Mouse (Mus musculus) lung, embryonic 16.5 days (tissue): ENCODE results near the gene St6galnac6. TPM values are rescaled to one million over a fixed set of nuclear protein-coding genes. Genes with fewer than 3 reads are reported as not detected.

Experiments used
- ATAC-seq: fragments of 200-750 bp; cut with Nextera tagmentation; 2 replicates; pipeline ENCODE4 v1.8.0; 2017; ENCODE audit warnings: low read depth, mild to moderate bottlenecking, moderate library complexity
- H3K27ac ChIP-seq: fragments of 300-500 bp; sonication (generic); 2 replicates; pipeline ENCODE4 v1.5.1; 2014; ENCODE audit warnings: mild to moderate bottlenecking, control low read depth, low read length
- H3K27me3 ChIP-seq: fragments of 300-500 bp; sonication (generic); 2 replicates; pipeline ENCODE4 v1.6.1; 2014; ENCODE audit warnings: low read depth, low read length, mixed read lengths; ENCODE audit not compliant: control insufficient read depth, insufficient read depth
- H3K36me3 ChIP-seq: fragments of 300-500 bp; sonication (generic); 2 replicates; pipeline ENCODE4 v1.6.1; 2014; ENCODE audit warnings: low read length; ENCODE audit not compliant: control insufficient read depth, insufficient read depth
- H3K4me1 ChIP-seq: fragments of 300-500 bp; sonication (generic); replicated peaks from 2 replicates; pipeline ENCODE4 v1.6.1; 2014; ENCODE audit warnings: low read length, mixed read lengths; ENCODE audit not compliant: control insufficient read depth, insufficient read depth
- H3K4me2 ChIP-seq: fragments of 300-500 bp; sonication (generic); 2 replicates; pipeline ENCODE4 v1.6.1; 2014; ENCODE audit warnings: low read depth, low read length, control low read depth
- H3K4me3 ChIP-seq: fragments of 300-500 bp; sonication (generic); 2 replicates; pipeline ENCODE4 v1.5.1; 2014; ENCODE audit warnings: mild to moderate bottlenecking, low read length, control low read depth
- H3K9ac ChIP-seq: fragments of 300-500 bp; sonication (generic); 2 replicates; pipeline ENCODE4 v1.6.1; 2014; ENCODE audit warnings: low read length, control low read depth
- H3K9me3 ChIP-seq: fragments of 300-500 bp; sonication (generic); 2 replicates; pipeline ENCODE4 v1.6.1; 2016; ENCODE audit warnings: low read length; ENCODE audit not compliant: control insufficient read depth
- WGBS: fragments of 180-500 bp; shearing (Covaris S2); extraction: QIAGEN DNeasy Blood & Tissue Kit; methylation state at CpG from one replicate; pipeline ENCODE4 v1.1.7; 2014; 5-methylcytosine and 5-hydroxymethylcytosine counted together
- polyA plus RNA-seq: library from polyadenylated mRNA; unstranded; fragments of >200 nt; fragmentation: Nextera tagmentation; extraction: Ambion mirVana; gene quantifications from 2 replicates; pipeline ENCODE4 v1.2.1, GENCODE M21; 2015

St6galnac6 gene
- polyA plus RNA-seq, 1 experiment from 2014 or later = 25.4 TPM

DNA sequence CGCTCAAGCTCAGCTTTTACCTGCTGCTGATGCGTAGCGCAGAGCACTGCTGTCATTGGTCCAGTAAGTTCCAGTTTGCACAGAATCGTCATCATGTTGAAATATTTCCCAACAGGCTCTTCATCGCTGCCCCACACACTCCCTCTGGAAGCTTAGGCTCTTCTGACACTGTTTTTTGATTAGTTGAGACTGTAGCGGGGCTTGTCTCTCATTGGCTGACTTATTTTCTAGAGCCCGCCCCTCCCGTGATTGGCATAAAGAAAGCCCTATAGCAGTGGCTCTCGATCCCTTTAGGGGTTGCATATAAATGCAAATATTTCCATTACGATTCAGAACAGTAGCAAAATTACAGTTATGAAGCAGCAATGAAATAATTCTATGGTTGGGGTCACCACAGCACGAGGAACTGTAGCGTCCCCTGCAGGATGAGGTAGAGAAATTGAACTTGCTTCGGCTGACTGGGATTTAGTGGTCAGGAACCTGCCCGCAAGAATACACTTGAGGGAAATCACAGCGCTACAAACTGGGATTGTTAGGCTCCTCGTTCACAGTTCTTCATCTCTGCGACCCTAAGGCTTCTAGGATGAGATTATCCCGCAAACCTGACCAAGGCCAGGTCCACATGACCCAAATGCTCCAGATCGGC is 17.9 kb upstream of the St6galnac6 start:
- peak overlapping the region; percentile 35 for H3K4me3 ChIP-seq
- H3K4me2 ChIP-seq = peak overlapping the region; percentile 34
- peak; percentile 66 for ATAC-seq

DNA sequence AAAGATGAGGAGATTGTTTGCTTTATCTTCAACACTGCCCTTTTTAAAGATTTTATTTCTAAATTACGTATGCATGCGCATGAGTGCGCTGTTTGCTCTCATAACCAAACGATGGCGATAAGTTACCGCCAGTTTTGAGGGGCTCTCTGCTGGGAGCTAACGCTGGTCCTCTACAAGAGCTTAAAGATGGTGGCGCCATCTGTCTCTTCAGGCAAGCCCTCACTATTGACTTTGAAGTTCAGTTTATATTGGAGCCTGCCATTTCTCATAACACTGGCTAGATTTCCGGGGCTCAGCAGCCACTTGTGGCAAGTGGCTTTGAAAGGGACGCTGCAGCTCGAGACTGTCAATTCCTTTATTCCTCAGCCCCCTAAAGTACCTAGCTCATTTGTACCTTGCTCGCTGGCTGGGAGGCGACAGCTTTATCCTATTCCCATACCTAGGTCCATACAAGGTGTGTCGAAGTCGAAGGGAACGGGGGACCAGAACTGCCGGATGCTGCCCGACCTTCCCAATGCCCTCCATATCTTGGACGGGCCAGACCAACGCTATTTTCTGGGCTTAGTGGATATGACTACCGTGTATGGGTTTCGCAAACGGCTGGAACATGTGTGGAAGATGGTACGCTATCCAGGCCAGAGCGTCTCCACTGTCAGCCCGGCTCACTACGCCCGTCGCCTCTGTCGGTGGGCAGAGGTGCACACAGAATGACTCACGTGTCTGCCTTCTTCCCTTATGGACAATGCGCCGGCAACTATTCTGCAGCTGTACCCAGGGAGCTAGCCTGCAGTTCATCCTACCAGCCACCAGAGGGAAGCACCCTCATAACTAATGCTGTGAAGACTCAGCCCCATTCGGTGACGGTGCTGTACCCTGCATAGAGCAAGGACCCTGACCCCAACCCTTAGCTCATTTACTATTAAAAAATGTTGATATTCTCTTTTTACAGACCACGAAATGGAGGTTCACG is 16.4 kb upstream of the St6galnac6 start:
- Histone ChIP-seq H3K36me3 (no peaks in the 10 kb centered on the region), H3K27ac (no peak overlapping the region), H3K9me3 (no peaks in the 10 kb centered on the region), H3K4me2 (peak overlapping the region; percentile 69), H3K4me3 (peak overlapping the region; percentile 38), H3K27me3 (peaks cover 13% of the 10 kb centered on the region; the same call in 1 of the 2 replicates), H3K9ac (peak overlapping the region; percentile 27), H3K4me1 (peaks cover 21% of the 10 kb centered on the region)
- peak; percentile 61 for ATAC-seq
- 10% methylated on average over 37 of the region's 37 CpGs for WGBS

More for the DNA sequence above, 17.9 kb upstream of the St6galnac6 start:
- H3K27me3 ChIP-seq = peaks cover 18% of the 10 kb centered on the region; the same call in 1 of the 2 replicates
- no peaks in the 10 kb centered on the region for H3K36me3 ChIP-seq
- no peaks in the 10 kb centered on the region for H3K9me3 ChIP-seq
- peaks cover 10% of the 10 kb centered on the region; the same call in 1 of the 2 replicates for H3K4me1 ChIP-seq
- no peak overlapping the region for H3K27ac ChIP-seq
- WGBS = 39% methylated on average over 19 of the region's 19 CpGs
- no peak overlapping the region for H3K9ac ChIP-seq

DNA sequence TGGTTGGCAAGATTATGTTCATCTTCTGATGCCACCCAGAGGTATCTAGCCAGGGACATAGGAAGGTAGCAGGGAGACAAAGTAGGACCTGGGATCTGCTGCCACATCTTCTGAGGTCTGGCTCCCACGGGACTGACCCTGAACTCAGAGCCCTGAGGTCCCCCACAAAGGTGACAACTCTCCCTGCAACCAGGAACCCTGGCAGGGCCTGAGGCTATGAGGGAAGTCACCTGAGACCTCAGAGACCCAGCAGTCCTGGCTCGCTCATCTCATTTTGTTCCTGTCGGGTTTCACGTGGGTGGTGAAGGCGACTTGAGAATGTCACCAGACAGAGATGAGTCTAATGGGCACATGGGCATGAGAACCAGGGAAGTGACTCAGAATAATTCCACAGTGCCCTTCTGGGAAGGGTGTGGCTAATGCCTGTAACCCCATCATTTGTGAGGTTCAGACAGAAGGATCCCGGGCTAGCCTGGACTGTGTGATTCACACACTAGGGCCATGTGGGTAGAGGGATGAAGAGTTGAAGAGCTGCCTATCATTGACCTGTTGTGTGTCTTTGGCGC is 14.3 kb upstream of the St6galnac6 start:
- H3K27me3 ChIP-seq = no peaks in the 10 kb centered on the region
- no peaks in the 10 kb centered on the region for H3K9me3 ChIP-seq
- 79% methylated on average over 7 of the region's 7 CpGs for WGBS
- no peak overlapping the region for H3K4me2 ChIP-seq
- no peak overlapping the region for H3K4me3 ChIP-seq
- no peaks in the 10 kb centered on the region for H3K36me3 ChIP-seq
- no peak overlapping the region for H3K9ac ChIP-seq
- no peak for ATAC-seq
- H3K27ac ChIP-seq = no peak overlapping the region
- peaks cover 32% of the 10 kb centered on the region for H3K4me1 ChIP-seq

DNA sequence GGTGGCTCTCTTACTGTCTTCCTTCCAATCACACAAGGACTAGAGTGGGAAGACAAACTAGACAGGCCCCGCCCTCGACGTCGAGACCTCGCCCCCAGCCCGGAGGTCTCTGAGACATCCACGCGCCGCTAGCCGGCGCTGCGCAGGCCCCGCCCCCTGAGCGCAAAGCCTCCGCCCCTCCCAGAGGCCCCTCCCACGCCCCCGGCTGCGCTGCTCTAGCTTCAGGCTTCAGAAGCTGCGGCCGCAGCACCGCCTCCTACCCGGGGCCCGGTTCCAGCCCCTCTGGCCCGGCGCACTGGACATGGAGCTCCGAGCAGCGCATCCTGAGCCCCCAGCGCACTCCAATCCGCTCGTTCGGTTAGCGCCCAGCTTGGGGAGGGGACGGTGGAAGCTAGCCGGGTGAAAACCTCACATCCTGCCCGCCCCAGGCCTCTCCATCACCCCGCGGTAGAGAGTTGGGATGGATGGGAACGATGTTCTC is 12.6 kb upstream of the St6galnac6 start, which contains the start of gene St6galnac4:
Gene St6galnac4 (plus strand): TSS at position 225 of the 481 bp plus-strand sequence.
- Histone ChIP-seq H3K4me1 (peaks cover 41% of the 10 kb centered on the region), H3K9me3 (no peaks in the 10 kb centered on the region), H3K4me2 (peak within 1 kb of the TSS; percentile 77), H3K27me3 (no peaks in the 10 kb centered on the region), H3K36me3 (no peaks in the 10 kb centered on the region), H3K27ac (peak within 1 kb of the TSS; percentile 53), H3K4me3 (peak within 1 kb of the TSS; percentile 64), H3K9ac (peak within 1 kb of the TSS; percentile 69)
- WGBS = 0% methylated on average over 36 of the region's 38 CpGs
- ATAC-seq = peak; percentile 95

DNA sequence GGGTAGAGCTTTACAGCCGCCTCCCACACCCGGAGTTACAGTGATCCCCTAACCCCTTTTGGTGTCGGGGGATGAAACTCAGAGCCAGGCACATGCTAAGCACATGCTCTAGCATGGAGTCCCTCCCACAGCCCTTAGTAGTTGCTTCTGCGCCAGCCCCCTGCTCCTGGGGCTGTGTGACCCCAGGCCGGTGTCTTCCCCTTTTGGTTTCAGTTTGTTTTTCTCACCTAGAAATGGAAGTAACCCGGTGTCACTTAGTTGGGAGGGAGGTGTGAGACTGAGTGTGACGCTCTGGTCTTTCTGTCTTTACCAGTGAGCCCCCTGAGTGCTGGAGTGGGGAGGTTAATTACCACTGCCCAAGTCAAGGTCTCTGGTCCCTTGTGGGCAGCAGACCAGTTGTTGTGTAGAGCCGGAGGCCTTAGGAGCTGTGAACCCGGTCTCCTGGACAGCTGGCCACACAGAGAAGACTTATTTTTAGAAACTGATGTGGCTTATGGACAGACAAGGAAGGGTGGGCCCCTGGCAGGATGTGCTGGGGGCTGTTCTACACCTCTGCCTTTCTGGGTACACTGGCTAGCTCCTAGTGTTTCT is 11.7 kb upstream of the St6galnac6 start:
- Histone ChIP-seq H3K27me3 (no peaks in the 10 kb centered on the region), H3K4me3 (peak overlapping the region; percentile 64), H3K36me3 (no peaks in the 10 kb centered on the region), H3K9me3 (no peaks in the 10 kb centered on the region), H3K27ac (peak overlapping the region; percentile 53), H3K9ac (peak overlapping the region; percentile 69), H3K4me2 (peak overlapping the region; percentile 77), H3K4me1 (peaks cover 43% of the 10 kb centered on the region)
- 25% methylated on average over 9 of the region's 9 CpGs for WGBS
- no peak for ATAC-seq

DNA sequence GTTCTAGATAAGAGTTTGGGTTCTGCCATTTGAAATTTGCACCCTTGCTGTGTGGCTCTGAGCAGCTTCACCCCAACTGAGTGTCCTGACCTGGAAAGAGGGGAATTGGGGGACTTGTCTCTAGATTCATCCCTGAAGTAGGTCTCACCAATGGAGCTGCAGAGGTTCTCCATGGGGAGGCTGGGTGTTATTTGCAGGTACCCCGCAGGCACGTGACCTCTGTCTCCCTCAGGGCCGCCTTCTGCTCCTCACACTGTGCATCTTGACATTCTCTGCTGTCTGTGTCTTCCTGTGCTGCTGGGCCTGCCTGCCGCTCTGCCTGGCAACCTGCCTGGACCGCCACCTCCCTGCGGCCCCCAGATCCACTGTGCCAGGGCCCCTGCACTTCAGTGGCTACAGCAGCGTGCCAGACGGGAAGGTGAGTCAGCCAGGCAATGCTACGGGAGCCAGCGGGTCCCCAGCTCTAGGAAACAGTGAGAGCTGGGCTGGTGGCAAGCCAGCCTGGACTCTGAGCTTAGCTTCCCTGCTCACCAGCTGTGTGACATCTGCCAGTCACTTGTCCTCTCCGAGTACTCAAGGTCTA is 10.2 kb upstream of the St6galnac6 start:
- H3K36me3 ChIP-seq = peaks cover 3% of the 10 kb centered on the region
- H3K27ac ChIP-seq = no peak overlapping the region
- ATAC-seq = no peak
- no peak overlapping the region for H3K4me2 ChIP-seq
- H3K9me3 ChIP-seq = no peaks in the 10 kb centered on the region
- peaks cover 38% of the 10 kb centered on the region for H3K4me1 ChIP-seq
- H3K4me3 ChIP-seq = no peak overlapping the region
- 41% methylated on average over 11 of the region's 11 CpGs for WGBS
- 0 out of 2 replicates have a peak overlapping the region, but pooled peaks have one; percentile 17 for H3K9ac ChIP-seq
- H3K27me3 ChIP-seq = no peaks in the 10 kb centered on the region

DNA sequence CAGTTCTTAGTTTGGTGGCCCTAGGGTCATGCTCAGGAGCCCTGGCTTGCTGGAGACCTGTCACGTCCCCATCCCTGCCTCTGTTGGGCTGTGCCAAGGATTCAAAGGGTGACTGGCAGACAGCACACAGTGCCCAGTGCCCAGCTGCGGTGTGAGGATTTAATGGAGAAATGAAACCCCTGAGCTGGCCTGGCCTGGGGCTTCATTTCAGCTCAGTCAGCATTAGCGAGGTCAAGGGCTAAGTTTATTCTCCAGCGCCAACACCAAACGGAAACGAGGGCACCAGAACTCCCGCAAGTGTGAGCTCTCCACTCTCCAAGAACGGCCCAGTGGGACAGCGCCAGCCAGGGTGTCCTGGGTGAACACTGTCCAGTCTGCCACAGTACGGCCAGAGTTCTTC is 9.3 kb upstream of the St6galnac6 start:
- Histone ChIP-seq H3K27me3 (no peaks in the 10 kb centered on the region), H3K27ac (no peak overlapping the region), H3K4me1 (peaks cover 38% of the 10 kb centered on the region), H3K36me3 (peaks cover 4% of the 10 kb centered on the region), H3K4me2 (no peak overlapping the region), H3K4me3 (no peak overlapping the region), H3K9me3 (no peaks in the 10 kb centered on the region), H3K9ac (no peak overlapping the region)
- WGBS = 62% methylated on average over 10 of the region's 10 CpGs
- ATAC-seq = no peak

DNA sequence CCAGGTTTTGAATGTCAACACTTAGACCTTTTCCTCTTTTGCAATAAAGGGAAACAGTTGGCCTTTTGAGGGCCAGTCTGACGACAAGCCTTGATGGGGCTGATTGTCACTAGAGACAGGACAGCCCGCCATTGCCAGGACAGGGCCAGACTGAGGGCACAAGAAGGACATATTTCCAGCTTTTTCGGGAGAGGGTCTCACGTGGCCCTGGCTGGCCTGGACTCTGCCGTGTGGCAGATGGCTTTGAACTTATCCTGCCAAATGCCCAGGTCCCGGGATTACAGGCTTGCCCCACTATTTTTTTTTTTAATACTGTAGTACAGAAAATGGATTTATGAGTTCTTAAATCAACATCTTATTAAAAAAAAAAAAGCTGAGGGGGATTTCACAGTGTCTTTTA is 8.3 kb upstream of the St6galnac6 start:
- Histone ChIP-seq H3K4me1 (peaks cover 37% of the 10 kb centered on the region), H3K9ac (no peak overlapping the region), H3K27me3 (no peaks in the 10 kb centered on the region), H3K27ac (no peak overlapping the region), H3K4me3 (no peak overlapping the region), H3K4me2 (no peak overlapping the region), H3K9me3 (no peaks in the 10 kb centered on the region), H3K36me3 (peaks cover 4% of the 10 kb centered on the region)
- no peak for ATAC-seq
- 57% methylated on average over 6 of the region's 6 CpGs for WGBS
